Mouse (Mus musculus) lung, postnatal 0 days (tissue): ENCODE data around the gene Sat2.

ENCODE experiments used
- CTCF ChIP-seq: IDR thresholded peaks from 2 replicates; pipeline ENCODE4 v1.5.1; 2016; ENCODE audit warnings: antibody characterized with exemption, mild to moderate bottlenecking
- EP300 ChIP-seq: IDR thresholded peaks from 2 replicates; pipeline ENCODE4 v1.6.1; 2016; ENCODE audit warnings: antibody characterized with exemption, mild to moderate bottlenecking, control low read depth

DNA sequence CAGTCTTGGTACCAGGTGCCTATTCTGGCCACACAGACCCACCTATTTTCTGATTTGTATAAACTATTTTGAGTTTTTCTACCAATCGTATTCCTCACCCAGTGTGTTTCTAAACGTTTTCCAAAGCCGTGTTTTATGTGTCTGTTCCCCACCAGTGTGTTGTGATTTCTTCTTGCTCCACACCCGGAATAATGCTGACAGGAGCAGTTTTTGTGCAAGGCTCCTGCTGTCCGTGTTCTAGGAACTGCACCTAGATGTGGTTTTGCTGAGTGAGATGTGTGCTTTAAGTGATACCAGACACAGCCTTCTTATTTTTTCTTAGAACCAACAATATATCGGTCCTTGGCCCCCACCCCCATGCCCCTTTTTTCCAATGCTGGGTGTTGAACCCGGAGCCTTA, 37.8 kb upstream of the Sat2 start:
- TF ChIP-seq EP300 (no peak), CTCF (no peak)
